Mouse (Mus musculus): ENCODE results near the gene Fbxw2.

DNA sequence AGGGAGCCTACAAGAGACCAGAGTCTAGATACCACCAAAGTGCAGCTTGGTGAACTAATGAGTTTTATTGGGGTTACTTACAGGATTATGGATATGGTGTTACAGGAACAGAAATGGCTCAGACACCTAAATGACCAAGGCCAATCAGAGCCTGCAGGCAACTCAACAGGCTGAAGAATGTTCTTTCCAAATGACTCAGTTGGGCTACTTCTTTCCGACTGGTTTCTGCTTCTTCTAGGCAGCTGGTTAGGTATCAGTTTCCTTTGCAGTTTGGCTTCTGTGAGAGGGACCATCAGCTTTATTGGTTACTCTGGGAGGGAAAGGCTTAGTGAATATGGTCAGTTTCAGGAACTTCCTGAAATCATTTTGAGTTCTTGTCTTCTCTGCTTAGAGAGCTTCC lies 21.6 kb upstream of the Fbxw2 start:
- TF ChIP-seq CTCF (IDR thresholded peaks at IDR 0.05; ENCODE audit: low read depth) (no peak), EP300 (IDR thresholded peaks at IDR 0.05; ENCODE audit: low read depth) (no peak)

All from liver, embryonic 14.5 days (tissue).